ENCODE assay signal across 5 mouse cellular contexts in the genomic region with DNA sequence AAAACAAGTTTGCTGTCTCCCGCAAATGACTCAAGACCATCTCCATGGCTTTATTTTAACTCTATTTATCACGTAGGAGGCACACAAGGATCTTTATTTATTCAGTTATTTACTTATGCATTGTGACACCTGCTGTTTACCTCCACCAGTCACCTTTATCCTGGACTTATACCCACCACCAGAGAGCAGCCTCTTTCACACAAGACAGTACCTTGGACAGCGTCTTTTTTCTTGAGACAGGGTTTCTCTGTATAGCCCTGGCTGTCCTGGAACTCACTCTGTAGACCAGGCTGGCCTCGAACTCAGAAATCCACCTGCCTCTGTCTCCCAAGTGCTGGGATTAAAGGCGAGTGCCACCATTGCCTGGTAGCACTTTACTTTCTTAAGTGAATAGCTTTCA. TPM values are rescaled to one million over a fixed set of nuclear protein-coding genes. Genes with fewer than 3 reads are reported as not detected.
"Had no signal": no experiment of that assay in that cellular context is flagged by ENCODE, and none has a peak within 500 bp of the region (broad histone marks: within the 10 kb centered on the region; RNA-seq: fewer than 3 reads in every experiment).

No protein-coding gene starts in this region.

RNA-seq across cellular contexts. Expression of a gene that starts 22.1 kb away (rescaled TPM):
- total RNA-seq: left cerebral cortex, adult 2 months; midbrain, postnatal 0 days had no signal
- polyA plus RNA-seq: limb, embryonic 10.5 days; liver, embryonic 12.5 days; neural tube, embryonic 15.5 days had no signal
